Mouse (Mus musculus) heart, adult 2 months (tissue): ENCODE measurements around the gene Dok7. TPM values are rescaled to one million over a fixed set of nuclear protein-coding genes. Genes with fewer than 3 reads are reported as not detected.

ENCODE experiments used
- DNase-seq, 2 experiments: peaks; one replicate each; pipeline ENCODE4 v3.0.0; 2021
- H3K27ac ChIP-seq: fragments of 200-600 bp; 2 replicates; pipeline ENCODE4 v1.8.1; 2022
- H3K27me3 ChIP-seq: fragments of 200-500 bp; 2 replicates; pipeline ENCODE4 v1.6.1; 2012; ENCODE audit warnings: mild to moderate bottlenecking, low read length, inconsistent platforms, mixed read lengths; ENCODE audit not compliant: control insufficient read depth, insufficient read depth
- H3K36me3 ChIP-seq: fragments of 200-500 bp; 2 replicates; pipeline ENCODE4 v1.6.1; 2012; ENCODE audit warnings: low read length, inconsistent platforms; ENCODE audit not compliant: control insufficient read depth, insufficient read depth
- H3K4me1 ChIP-seq: fragments of 200-500 bp; 2 replicates; pipeline ENCODE4 v1.6.1; 2011; ENCODE audit warnings: low read length; ENCODE audit not compliant: control insufficient read depth, insufficient read depth
- H3K4me3 ChIP-seq: fragments of 200-600 bp; 2 replicates; pipeline ENCODE4 v1.8.1; 2022
- H3K79me2 ChIP-seq: fragments of 200-500 bp; replicated peaks from 2 replicates; pipeline ENCODE4 v1.6.1; 2012; ENCODE audit warnings: mild to moderate bottlenecking, inconsistent platforms, low read length, moderate library complexity, mixed read lengths; ENCODE audit not compliant: control insufficient read depth, insufficient read depth
- H3K9ac ChIP-seq: fragments of 200-500 bp; 2 replicates; pipeline ENCODE4 v1.6.1; 2012; ENCODE audit warnings: low read depth, mild to moderate bottlenecking, control low read depth, inconsistent platforms, low read length, mixed read lengths
- CTCF ChIP-seq: fragments of 200-600 bp; IDR thresholded peaks from 2 replicates; pipeline ENCODE4 v1.8.1; 2022; ENCODE audit warnings: antibody characterized with exemption, mild to moderate bottlenecking, moderate library complexity
- EP300 ChIP-seq: fragments of 200-500 bp; IDR thresholded peaks from 2 replicates; pipeline ENCODE4 v1.6.1; 2011; ENCODE audit warnings: low read depth, low read length, control low read depth; ENCODE audit not compliant: insufficient read depth
- POLR2A ChIP-seq: fragments of 200-500 bp; IDR thresholded peaks from 2 replicates; pipeline ENCODE4 v1.6.1; 2011; ENCODE audit warnings: mild to moderate bottlenecking, low read depth, low read length, control low read depth; ENCODE audit not compliant: insufficient read depth
- WGBS: fragments of 180-500 bp; shearing (Covaris S2); methylation state at CpG from one replicate; pipeline ENCODE4 v1.1.7; 2018; 5-methylcytosine and 5-hydroxymethylcytosine counted together
- intact Hi-C: fragments of 180-260 bp; cut with DNase I; formaldehyde crosslinking; loops from one replicate; pipeline ENCODE4 v1.15.1; 2025
- polyA plus RNA-seq: library from polyadenylated mRNA; depleted of rRNA; stranded (reverse); fragments of >200 nt; gene quantifications from 2 replicates; pipeline ENCODE4 v1.2.3, GENCODE M21; 2012
- total RNA-seq, 2 experiments: library from RNA; stranded (reverse); gene quantifications; 2 replicates each; pipeline ENCODE4 v1.2.3; 2021

Dok7 gene
- total and polyA plus RNA-seq, 3 experiments = 25.4 to 35.6 (median 34.9) TPM

DNA sequence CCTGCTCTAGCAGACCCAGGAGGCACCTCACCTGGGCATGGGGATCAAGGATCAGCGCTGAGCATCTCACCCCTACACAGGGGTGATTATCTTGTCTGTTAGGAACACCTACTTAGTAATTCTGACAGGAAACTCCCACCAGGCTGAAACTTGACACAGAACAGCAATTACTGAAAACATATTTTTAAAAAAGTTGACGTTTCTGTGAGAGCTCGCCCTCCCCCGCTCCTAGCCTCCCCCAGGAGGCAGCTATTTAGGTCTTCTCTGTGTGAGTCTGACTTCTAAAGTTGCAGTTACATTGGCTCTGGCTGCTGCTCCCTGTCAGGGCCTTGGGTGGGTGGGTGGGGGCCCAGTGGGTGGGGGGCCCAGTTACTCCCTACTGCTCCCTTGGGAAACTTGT lies 55.9 kb downstream of the Dok7 start:
- Histone ChIP-seq H3K27me3 (no peaks in the 10 kb centered on the region), H3K79me2 (no peaks in the 10 kb centered on the region), H3K9ac (no peak overlapping the region), H3K36me3 (no peaks in the 10 kb centered on the region), H3K27ac (no peak overlapping the region), H3K4me3 (no peak overlapping the region), H3K4me1 (no peaks in the 10 kb centered on the region)
- intact Hi-C loops = no loop called here
- no peak for TF ChIP-seq POLR2A
- TF ChIP-seq CTCF = no peak
- TF ChIP-seq EP300 = no peak
- DNase-seq = no peak
- WGBS = 65% methylated on average over 4 of the region's 4 CpGs

- TF ChIP-seq EP300 (no peak), POLR2A (no peak)
- 75% methylated on average over 3 of the region's 3 CpGs for WGBS
- Histone ChIP-seq H3K27ac (no peak overlapping the region), H3K9ac (no peak overlapping the region), H3K4me1 (no peaks in the 10 kb centered on the region), H3K4me3 (no peak overlapping the region), H3K36me3 (no peaks in the 10 kb centered on the region), H3K27me3 (no peaks in the 10 kb centered on the region), H3K79me2 (no peaks in the 10 kb centered on the region)
- intact Hi-C loops = no loop called here
- no peak for DNase-seq
Measured at GRCm38 (mm10) chr5:35116002-35116401, 59.4 kb downstream of the Dok7 start.

DNA sequence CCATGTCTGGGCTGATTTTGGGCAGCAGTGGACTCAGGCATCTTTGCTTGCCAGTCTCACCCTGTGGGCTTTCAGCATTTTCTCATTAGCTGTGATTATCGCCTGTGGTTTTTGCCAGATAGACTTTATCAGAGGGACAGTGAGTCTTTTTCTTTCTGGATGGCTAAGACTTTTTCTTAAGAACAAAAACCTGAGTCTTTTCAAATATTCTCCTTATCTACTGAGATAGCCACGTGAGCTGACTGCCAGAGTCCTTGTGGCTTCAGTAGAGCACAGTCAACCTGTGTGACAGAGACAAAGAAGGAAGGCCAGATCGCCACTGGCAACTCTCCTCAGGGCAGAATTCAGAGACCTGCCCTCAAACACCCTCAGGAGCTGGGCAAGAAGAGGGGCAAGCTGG lies 61.1 kb downstream of the Dok7 start:
- 49% methylated on average over 3 of the region's 3 CpGs for WGBS
- Histone ChIP-seq H3K4me3 (no peak overlapping the region), H3K27me3 (no peaks in the 10 kb centered on the region), H3K36me3 (no peaks in the 10 kb centered on the region), H3K9ac (no peak overlapping the region), H3K27ac (no peak overlapping the region), H3K79me2 (no peaks in the 10 kb centered on the region), H3K4me1 (no peaks in the 10 kb centered on the region)
- intact Hi-C loops = no loop called here
- TF ChIP-seq POLR2A (no peak), CTCF (no peak), EP300 (no peak)
- no peak for DNase-seq

GRCm38 (mm10) chr5:35118418-35118817 lies 61.9 kb downstream of the Dok7 start:
- no peaks in the 10 kb centered on the region for H3K27me3 ChIP-seq
- intact Hi-C loops = no loop called here
- no peak overlapping the region for H3K27ac ChIP-seq
- no peak for DNase-seq
- no peak overlapping the region for H3K9ac ChIP-seq
- H3K4me3 ChIP-seq = no peak overlapping the region
- WGBS = 78% methylated on average over 2 of the region's 2 CpGs
- TF ChIP-seq EP300 (no peak), CTCF (no peak), POLR2A (no peak)
- H3K4me1 ChIP-seq = no peaks in the 10 kb centered on the region
- H3K79me2 ChIP-seq = no peaks in the 10 kb centered on the region
- H3K36me3 ChIP-seq = no peaks in the 10 kb centered on the region

DNA sequence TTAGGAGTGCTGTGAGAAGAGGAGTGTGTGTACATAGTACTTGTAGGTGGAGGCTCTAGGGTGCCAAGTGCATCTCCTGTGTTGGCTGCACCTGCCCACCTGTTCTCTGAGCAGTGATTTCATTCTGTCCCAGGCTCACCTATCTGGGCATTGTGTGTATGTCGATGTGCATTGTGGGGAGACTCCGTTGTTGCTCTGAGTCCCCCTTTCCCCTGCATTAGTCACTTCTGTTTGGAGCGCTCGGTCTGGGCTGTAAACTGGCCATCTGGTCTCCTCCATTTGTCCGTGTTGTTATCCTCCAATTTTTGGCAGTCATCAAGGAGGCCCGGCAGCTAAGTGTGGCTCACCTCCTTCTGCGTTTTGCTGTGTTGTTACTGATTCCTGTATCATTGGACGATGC lies 63.5 kb downstream of the Dok7 start:
- Histone ChIP-seq H3K36me3 (no peaks in the 10 kb centered on the region), H3K79me2 (no peaks in the 10 kb centered on the region), H3K27me3 (no peaks in the 10 kb centered on the region), H3K4me3 (no peak overlapping the region), H3K4me1 (no peaks in the 10 kb centered on the region), H3K27ac (no peak overlapping the region), H3K9ac (no peak overlapping the region)
- DNase-seq = no peak
- intact Hi-C loops = no loop called here
- 82% methylated on average over 8 of the region's 8 CpGs for WGBS
- TF ChIP-seq EP300 = no peak
- TF ChIP-seq POLR2A = no peak
- TF ChIP-seq CTCF = no peak

DNA sequence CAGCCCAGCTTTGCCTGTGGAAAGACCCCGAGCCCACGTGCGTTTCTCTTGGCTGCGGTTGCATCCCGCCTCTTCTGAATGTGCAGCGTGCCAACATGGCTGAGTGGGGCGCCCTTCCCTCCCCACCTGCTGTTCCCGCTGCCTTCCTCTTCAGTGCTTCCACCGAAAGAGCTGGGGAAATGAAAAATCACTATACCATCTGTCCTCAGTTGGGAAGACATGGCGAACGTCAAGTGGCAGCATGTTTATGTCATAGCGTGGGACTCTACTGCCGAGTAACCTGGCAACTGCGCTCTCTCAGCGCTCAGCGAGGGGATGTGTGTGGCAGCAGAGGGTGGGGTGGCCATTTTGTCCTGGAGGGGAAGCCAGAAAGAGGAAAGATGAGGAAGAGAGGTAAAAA lies 72.6 kb downstream of the Dok7 start:
- no peak for TF ChIP-seq EP300
- TF ChIP-seq POLR2A = no peak
- no peak for TF ChIP-seq CTCF
- no peaks in the 10 kb centered on the region for H3K79me2 ChIP-seq
- 85% methylated on average over 16 of the region's 16 CpGs for WGBS
- no peak overlapping the region for H3K9ac ChIP-seq
- no peak overlapping the region for H3K27ac ChIP-seq
- no peaks in the 10 kb centered on the region for H3K27me3 ChIP-seq
- no peaks in the 10 kb centered on the region for H3K36me3 ChIP-seq
- intact Hi-C loops = no loop called here
- DNase-seq = no peak
- no peak overlapping the region for H3K4me3 ChIP-seq
- no peaks in the 10 kb centered on the region for H3K4me1 ChIP-seq

DNA sequence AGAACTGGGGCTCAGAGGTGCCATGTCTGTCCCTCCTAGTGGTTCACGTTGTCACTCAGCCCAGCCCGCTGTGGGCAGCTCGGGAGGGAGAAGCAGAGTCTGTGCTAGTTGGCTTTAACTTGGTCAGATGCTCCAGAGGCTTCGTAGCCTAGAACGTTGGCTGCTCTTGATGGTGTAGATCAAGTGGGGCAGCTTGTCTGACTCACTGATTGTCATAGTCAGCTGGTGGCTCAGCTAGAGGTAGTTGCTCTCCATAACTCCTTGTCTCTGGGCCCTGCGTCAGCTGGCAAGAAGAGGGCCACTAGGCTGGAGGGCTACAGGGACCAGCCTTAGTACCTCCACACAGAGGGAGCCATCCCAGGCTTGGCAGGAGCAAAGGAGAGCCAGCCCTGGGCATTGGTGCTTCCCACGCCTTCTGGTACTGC lies 73.2 kb downstream of the Dok7 start:
- WGBS = 86% methylated on average over 7 of the region's 7 CpGs
- Histone ChIP-seq H3K36me3 (no peaks in the 10 kb centered on the region), H3K4me1 (no peaks in the 10 kb centered on the region), H3K27me3 (no peaks in the 10 kb centered on the region), H3K4me3 (no peak overlapping the region), H3K9ac (no peak overlapping the region), H3K27ac (no peak overlapping the region), H3K79me2 (no peaks in the 10 kb centered on the region)
- no peak for DNase-seq
- intact Hi-C loops = loop anchor here (2.0 to 5.0 kb wide), 2 partner anchors 79 to 142 kb away; no protein-coding TSS in a partner anchor
- TF ChIP-seq POLR2A (no peak), EP300 (no peak), CTCF (no peak)
